Comparison of ENCODE assay signal across 20 mouse cellular contexts in the genomic region with DNA sequence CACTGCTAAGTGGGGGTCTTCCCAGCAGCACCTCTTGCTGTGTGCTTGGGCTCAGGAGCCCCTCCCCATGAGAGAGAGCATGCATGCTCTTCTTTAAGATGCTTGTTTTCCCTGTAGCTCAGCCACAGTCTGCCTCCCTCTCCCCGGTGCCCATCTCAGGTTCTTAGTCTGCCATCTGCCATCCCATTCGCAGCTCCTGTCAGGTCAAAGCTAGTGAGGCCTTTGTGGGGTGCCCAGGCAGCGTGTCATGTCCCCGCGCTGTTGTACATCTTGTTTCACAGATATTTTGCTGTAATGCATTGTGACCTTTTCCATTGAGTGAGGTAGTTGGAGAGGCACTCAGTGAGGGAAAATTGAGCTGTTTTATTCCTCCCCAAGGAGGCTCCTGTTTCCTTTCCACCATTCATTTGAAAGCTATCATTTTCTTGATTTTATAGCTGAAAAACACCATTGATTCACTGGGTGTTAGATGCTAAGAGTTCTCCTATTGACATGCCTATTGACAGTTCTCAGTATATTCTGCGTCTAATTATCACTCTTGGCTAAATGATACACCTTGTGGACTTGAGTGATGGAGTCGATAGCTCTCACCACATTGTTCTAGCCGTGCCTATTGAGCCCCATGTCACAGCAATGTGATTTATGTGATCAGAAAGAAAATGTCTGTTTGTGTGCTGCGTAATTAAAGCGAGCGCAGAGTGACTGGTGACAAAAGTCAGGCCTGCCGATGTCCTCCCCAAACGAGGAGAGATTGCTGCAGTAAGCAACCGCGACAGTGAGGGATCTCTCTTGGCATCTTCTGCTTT.
A peak's percentile ranks its signal among the peaks of the same experiment; 100 is the strongest.
DNase-seq lines count a peak whose midpoint lies in the region; ATAC-seq and TF ChIP-seq lines count a peak whose summit lies in the region.
"Had no signal": no experiment of that assay in that cellular context is flagged by ENCODE, and none has a peak within 500 bp of the region (broad histone marks: within the 10 kb centered on the region; RNA-seq: fewer than 3 reads in every experiment).

No protein-coding gene starts in this region.

- DNase-seq in heart, adult 11 months = peak; percentile 80
- no peak for DNase-seq in heart, postnatal 36 days
- DNase-seq in limb, embryonic 14.5 days (ENCODE audit: low spot score) = peak; percentile 75
- DNase-seq: adrenal gland, postnatal 36 days; cerebellum, adult 9-10 months; gastrocnemius, adult 2 months; heart, adult 18-20 months; kidney, adult 18-20 months; kidney, postnatal 10 days; right cerebral cortex, postnatal 25 days had no signal

- no peaks in the 10 kb centered on the region for H3K36me3 ChIP-seq in midbrain, embryonic 13.5 days
- no peaks in the 10 kb centered on the region for H3K36me3 ChIP-seq in midbrain, embryonic 15.5 days (replicated peaks)
- no peaks in the 10 kb centered on the region for H3K36me3 ChIP-seq in embryonic facial prominence, embryonic 12.5 days
- H3K36me3 ChIP-seq in limb, embryonic 14.5 days (ENCODE audit: control insufficient read depth, insufficient read depth, low read length) = no peaks in the 10 kb centered on the region
- H3K36me3 ChIP-seq: embryonic facial prominence, embryonic 15.5 days; G1E; limb, embryonic 15.5 days had no signal

- peak; percentile 20; the same call in 1 of the 2 replicates for ATAC-seq in midbrain, embryonic 13.5 days
- ATAC-seq in midbrain, embryonic 15.5 days (replicated peaks) = no peak
- 0 out of 2 replicates have a peak, but pooled peaks have one; percentile 22 for ATAC-seq in embryonic facial prominence, embryonic 12.5 days (ENCODE audit: insufficient number of reproducible peaks, insufficient read depth, low FRiP score, low TSS enrichment)
- ATAC-seq in limb, embryonic 14.5 days (ENCODE audit: low FRiP score, low read depth) = 0 out of 2 replicates have a peak, but pooled peaks have one; percentile 26
- no peak for ATAC-seq in monocyte, adult 5-6 weeks (replicated peaks; ENCODE audit: insufficient number of reproducible peaks, low FRiP score, low TSS enrichment, poor library complexity, severe bottlenecking)

- intact Hi-C loops in heart, postnatal 36 days (cut with DNase I) = no loop called here

- no peak for TF ChIP-seq POLR2A in limb, embryonic 14.5 days (IDR thresholded peaks at IDR 0.05; ENCODE audit: borderline replicate concordance, extremely low read depth, insufficient read depth, insufficient read length)

- H3K4me1 ChIP-seq in midbrain, embryonic 13.5 days (replicated peaks) = peaks cover 26% of the 10 kb centered on the region
- peaks cover 9% of the 10 kb centered on the region for H3K4me1 ChIP-seq in midbrain, embryonic 15.5 days
- peaks cover 14% of the 10 kb centered on the region for H3K4me1 ChIP-seq in embryonic facial prominence, embryonic 12.5 days
- peaks cover 10% of the 10 kb centered on the region; the same call in 1 of the 2 replicates for H3K4me1 ChIP-seq in limb, embryonic 14.5 days (ENCODE audit: control insufficient read depth, insufficient read depth, low read length)

- H3K27me3 ChIP-seq in midbrain, embryonic 13.5 days = 0 out of 2 replicates have a peak, but pooled peaks cover 11% of the 10 kb centered on the region
- H3K27me3 ChIP-seq in midbrain, embryonic 15.5 days (replicated peaks) = no peaks in the 10 kb centered on the region; the same call in 1 of the 2 replicates
- 0 out of 2 replicates have a peak, but pooled peaks cover 2% of the 10 kb centered on the region for H3K27me3 ChIP-seq in embryonic facial prominence, embryonic 12.5 days
- no peaks in the 10 kb centered on the region for H3K27me3 ChIP-seq in limb, embryonic 14.5 days (ENCODE audit: control insufficient read depth, insufficient read depth, low read length)
- H3K27me3 ChIP-seq: embryonic facial prominence, embryonic 15.5 days; limb, embryonic 15.5 days had no signal

- WGBS in midbrain, embryonic 13.5 days = 54% methylated on average over 15 of the region's 15 CpGs
- WGBS in midbrain, embryonic 15.5 days = 53% methylated on average over 15 of the region's 15 CpGs
- WGBS in embryonic facial prominence, embryonic 12.5 days = 65% methylated on average over 15 of the region's 15 CpGs
- whole genome bisulfite sequencing in limb, embryonic 14.5 days = 50% methylated on average over 15 of the region's 15 CpGs

- no peak overlapping the region for H3K4me2 ChIP-seq in midbrain, embryonic 13.5 days (replicated peaks)
- no peak overlapping the region for H3K4me2 ChIP-seq in midbrain, embryonic 15.5 days
- no peak overlapping the region for H3K4me2 ChIP-seq in embryonic facial prominence, embryonic 12.5 days (replicated peaks)
- no peak overlapping the region for H3K4me2 ChIP-seq in limb, embryonic 14.5 days (replicated peaks; ENCODE audit: low read depth, low read length, severe bottlenecking)
- H3K4me2 ChIP-seq: embryonic facial prominence, embryonic 15.5 days; limb, embryonic 15.5 days; midbrain, embryonic 11.5 days had no signal

- H3K4me3 ChIP-seq in midbrain, embryonic 13.5 days (replicated peaks) = no peak overlapping the region
- H3K4me3 ChIP-seq in midbrain, embryonic 15.5 days = no peak overlapping the region
- H3K4me3 ChIP-seq in embryonic facial prominence, embryonic 12.5 days = no peak overlapping the region
- H3K4me3 ChIP-seq in limb, embryonic 14.5 days (replicated peaks; ENCODE audit: low read length) = no peak overlapping the region
- H3K4me3 ChIP-seq: embryonic facial prominence, embryonic 15.5 days; gastrocnemius, adult 2 months; left cerebral cortex, adult 2 months; limb, embryonic 15.5 days had no signal

- H3K27ac ChIP-seq in midbrain, embryonic 13.5 days = no peak overlapping the region
- H3K27ac ChIP-seq in midbrain, embryonic 15.5 days = no peak overlapping the region
- 0 out of 2 replicates have a peak overlapping the region, but pooled peaks have one; percentile 41 for H3K27ac ChIP-seq in embryonic facial prominence, embryonic 12.5 days
- H3K27ac ChIP-seq in limb, embryonic 14.5 days (replicated peaks; ENCODE audit: low read depth, low read length) = no peak overlapping the region
- H3K27ac ChIP-seq: embryonic facial prominence, embryonic 15.5 days; gastrocnemius, adult 2 months; left cerebral cortex, adult 2 months; limb, embryonic 15.5 days; stomach, postnatal 0 days had no signal

- no peak overlapping the region for H3K9ac ChIP-seq in midbrain, embryonic 13.5 days (replicated peaks)
- no peak overlapping the region for H3K9ac ChIP-seq in midbrain, embryonic 15.5 days
- no peak overlapping the region for H3K9ac ChIP-seq in embryonic facial prominence, embryonic 12.5 days
- no peak overlapping the region for H3K9ac ChIP-seq in limb, embryonic 14.5 days (ENCODE audit: low read depth, low read length, severe bottlenecking)
- H3K9ac ChIP-seq: embryonic facial prominence, embryonic 15.5 days; limb, embryonic 15.5 days had no signal

- H3K9me3 ChIP-seq in midbrain, embryonic 13.5 days = no peaks in the 10 kb centered on the region
- H3K9me3 ChIP-seq in midbrain, embryonic 15.5 days = no peaks in the 10 kb centered on the region
- no peaks in the 10 kb centered on the region for H3K9me3 ChIP-seq in embryonic facial prominence, embryonic 12.5 days
- no peaks in the 10 kb centered on the region for H3K9me3 ChIP-seq in limb, embryonic 14.5 days (ENCODE audit: control insufficient read depth, low read length)
- H3K9me3 ChIP-seq: embryonic facial prominence, embryonic 15.5 days; limb, embryonic 15.5 days had no signal

Comparison
In these comparisons a context has a peak if more than half of its experiments do, and no peak if none do; other contexts are left out.
1. DNase-seq: peak in heart, adult 11 months (single experiment) and limb, embryonic 14.5 days (single experiment); none in heart, postnatal 36 days (0 of 2).
2. ATAC-seq: peak in midbrain, embryonic 13.5 days (single experiment), embryonic facial prominence, embryonic 12.5 days (single experiment) and limb, embryonic 14.5 days (single experiment); none in midbrain, embryonic 15.5 days (single experiment) and monocyte, adult 5-6 weeks (single experiment).